Mouse (Mus musculus): Measurements from ENCODE around the gene Uba1. TPM values are rescaled to one million over a fixed set of nuclear protein-coding genes. Genes with fewer than 3 reads are reported as not detected.

Uba1 gene
- polyA plus RNA-seq, 1 experiment from 2014 or later = 202 TPM

DNA sequence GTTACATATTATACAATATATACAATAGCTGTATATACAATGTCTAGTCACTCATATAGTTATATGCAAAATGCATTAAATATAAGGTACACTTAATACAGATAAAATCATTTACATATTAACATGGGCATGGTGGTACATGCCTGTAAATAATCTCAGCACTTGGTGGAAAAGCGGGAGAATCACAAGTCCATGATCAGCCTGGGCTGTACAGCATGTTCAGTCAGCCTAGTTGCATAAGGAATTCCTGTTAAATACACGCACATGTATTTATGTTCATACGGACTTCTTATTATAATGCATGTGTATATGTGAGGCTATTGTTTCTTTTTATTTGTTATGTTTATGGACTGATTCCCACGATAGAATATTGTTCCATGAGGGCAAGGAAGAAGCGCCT, 533 bp upstream of the Uba1 start:
- no peak for TF ChIP-seq CTCF (IDR thresholded peaks at IDR 0.05; ENCODE audit: low read depth)
- Histone ChIP-seq H3K27me3 (ENCODE audit: insufficient read depth, low read length) (no peaks in the 10 kb centered on the region), H3K27ac (ENCODE audit: low read depth) (no peak overlapping the region), H3K9ac (no peak overlapping the region), H3K4me3 (ENCODE audit: low read depth, low read length) (peak overlapping the region; percentile 49), H3K36me3 (ENCODE audit: insufficient read depth) (no peaks in the 10 kb centered on the region), H3K4me2 (peak overlapping the region; percentile 72), H3K4me1 (ENCODE audit: insufficient read depth) (no peaks in the 10 kb centered on the region), H3K9me3 (ENCODE audit: low read depth, low read length) (no peaks in the 10 kb centered on the region)
- 20% methylated on average over 5 of the region's 5 CpGs for WGBS
- ATAC-seq (ENCODE audit: insufficient read depth) (no peak), DNase-seq (peak; percentile 4)

DNA sequence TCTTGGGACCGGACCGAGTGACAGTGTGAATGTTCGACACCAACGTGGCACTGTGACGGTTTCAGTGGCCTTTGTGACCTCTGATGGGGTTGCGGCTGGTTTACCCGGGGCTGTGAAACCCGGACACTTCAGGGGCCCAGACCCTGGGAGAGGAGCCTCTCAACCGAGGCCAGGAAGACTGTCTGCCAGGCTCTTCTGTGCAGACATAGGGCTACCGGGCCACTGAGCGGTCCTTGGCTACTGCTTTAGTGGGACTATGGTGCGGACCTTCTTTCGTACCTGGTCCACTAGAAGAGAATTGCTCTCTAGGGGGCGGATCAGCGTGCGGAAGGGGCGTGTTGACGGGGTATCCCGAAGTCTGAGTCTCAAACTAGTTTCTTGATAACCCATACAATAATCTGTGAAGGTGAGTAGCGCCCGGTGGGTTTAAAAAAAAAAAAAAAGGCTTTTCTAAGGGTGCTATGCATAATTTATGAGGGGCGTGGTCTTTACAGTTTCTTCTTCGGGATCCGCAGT, 823 bp downstream of the Uba1 start:
- H3K27ac ChIP-seq (ENCODE audit: low read depth) = peak overlapping the region; percentile 76; the same call in 1 of the 2 replicates
- H3K27me3 ChIP-seq (ENCODE audit: insufficient read depth, low read length) = no peaks in the 10 kb centered on the region
- no peak for TF ChIP-seq CTCF (IDR thresholded peaks at IDR 0.05; ENCODE audit: low read depth)
- H3K9ac ChIP-seq = peak overlapping the region; percentile 57
- no peaks in the 10 kb centered on the region for H3K9me3 ChIP-seq (ENCODE audit: low read depth, low read length)
- ATAC-seq (ENCODE audit: insufficient read depth) = peak; percentile 13; the same call in 1 of the 2 replicates
- H3K4me1 ChIP-seq (ENCODE audit: insufficient read depth) = no peaks in the 10 kb centered on the region
- peak; percentile 20 for DNase-seq
- peak overlapping the region; percentile 49 for H3K4me3 ChIP-seq (ENCODE audit: low read depth, low read length)
- 17% methylated on average over 24 of the region's 24 CpGs for WGBS
- peak overlapping the region; percentile 72 for H3K4me2 ChIP-seq
- H3K36me3 ChIP-seq (ENCODE audit: insufficient read depth) = no peaks in the 10 kb centered on the region

DNA sequence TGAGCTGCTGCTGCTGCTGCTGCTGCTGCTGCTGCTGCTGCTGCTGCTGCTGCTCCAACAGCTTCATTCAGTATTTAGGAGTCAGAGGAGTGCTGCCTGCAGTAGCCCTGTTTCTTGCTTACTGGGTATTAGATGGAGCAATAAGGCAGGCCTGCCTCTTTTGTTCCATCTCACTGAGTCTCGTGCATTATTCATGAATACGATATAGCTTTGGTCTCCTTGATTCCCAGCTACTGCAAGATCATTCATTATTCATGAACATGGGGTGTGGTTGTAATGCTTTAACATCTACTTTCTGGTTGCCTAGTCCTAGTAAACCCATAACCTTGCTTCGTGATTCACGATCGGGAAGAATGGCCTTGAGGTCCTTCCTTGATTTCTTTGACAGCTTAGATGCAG, 4.2 kb downstream of the Uba1 start:
- no peak for ATAC-seq (ENCODE audit: insufficient read depth)
- H3K4me3 ChIP-seq (ENCODE audit: low read depth, low read length) = peak overlapping the region; percentile 61
- WGBS = 16% methylated on average over 5 of the region's 5 CpGs

DNA sequence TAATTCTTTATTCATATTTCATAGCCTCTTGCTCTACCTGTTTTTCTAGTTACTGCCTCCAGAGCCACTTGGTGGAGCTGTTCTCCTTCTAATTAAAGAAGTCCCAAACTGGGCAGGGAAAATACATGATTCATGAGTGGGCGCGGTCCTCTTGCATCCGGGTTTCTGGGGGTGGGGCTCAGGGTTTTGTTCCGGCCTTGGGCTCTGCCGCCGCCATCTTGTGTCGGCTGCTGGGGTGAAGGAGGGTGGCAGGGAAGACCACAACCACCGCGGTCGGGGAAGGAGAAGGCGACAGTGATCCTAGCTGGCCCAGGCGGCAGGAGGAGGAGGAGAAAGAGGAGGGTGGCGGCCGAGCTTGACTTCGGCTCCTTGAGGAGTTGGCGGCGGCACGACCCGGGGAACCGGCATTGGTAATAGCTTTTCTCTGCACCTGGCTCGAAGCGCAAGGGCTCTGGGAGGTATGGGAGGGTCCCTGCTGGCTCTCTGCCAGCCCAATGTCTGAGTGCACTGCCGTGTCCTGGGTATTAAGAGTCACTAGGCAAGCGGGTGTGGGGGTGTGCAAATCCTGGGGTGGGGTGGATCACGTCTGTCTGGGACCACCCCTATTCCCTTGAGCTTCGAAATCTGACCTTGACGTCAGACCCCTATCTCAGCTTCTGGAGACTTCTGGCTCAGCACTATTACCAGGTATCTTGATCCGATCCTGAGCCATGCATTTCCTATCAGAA, 4.8 kb downstream of the Uba1 start:
- 8% methylated on average over 27 of the region's 28 CpGs for WGBS
- peak; percentile 60 for TF ChIP-seq CTCF (IDR thresholded peaks at IDR 0.05; ENCODE audit: low read depth)
- DNase-seq = peak; percentile 94

More for the DNA sequence above, 4.2 kb downstream of the Uba1 start:
- Histone ChIP-seq H3K27me3 (ENCODE audit: insufficient read depth, low read length) (no peaks in the 10 kb centered on the region), H3K27ac (ENCODE audit: low read depth) (no peak overlapping the region), H3K9me3 (ENCODE audit: low read depth, low read length) (no peaks in the 10 kb centered on the region), H3K36me3 (ENCODE audit: insufficient read depth) (peaks cover 13% of the 10 kb centered on the region; the same call in 1 of the 2 replicates), H3K9ac (no peak overlapping the region), H3K4me1 (ENCODE audit: insufficient read depth) (no peaks in the 10 kb centered on the region), H3K4me2 (no peak overlapping the region)
- no peak for TF ChIP-seq CTCF (IDR thresholded peaks at IDR 0.05; ENCODE audit: low read depth)
- DNase-seq = no peak

DNA sequence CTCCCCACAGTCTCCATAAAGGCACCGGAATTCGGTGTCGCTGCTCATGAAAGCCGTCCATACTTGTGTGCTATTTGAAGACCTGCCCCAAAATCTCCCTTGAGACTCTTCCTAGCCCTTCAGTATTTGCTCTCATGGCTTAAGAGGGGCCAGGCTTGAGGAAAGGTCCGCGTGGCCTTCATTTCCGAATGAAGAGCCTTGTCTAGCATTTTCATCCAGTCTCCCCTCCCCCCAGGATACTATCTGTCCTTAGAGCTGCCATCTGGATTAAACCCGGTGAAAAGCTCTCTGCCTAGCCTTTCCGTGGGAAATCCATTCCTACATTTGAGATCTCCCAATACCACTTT, 5.3 kb downstream of the Uba1 start:
- Histone ChIP-seq H3K9me3 (ENCODE audit: low read depth, low read length) (no peaks in the 10 kb centered on the region), H3K36me3 (ENCODE audit: insufficient read depth) (peaks cover 24% of the 10 kb centered on the region), H3K27me3 (ENCODE audit: insufficient read depth, low read length) (no peaks in the 10 kb centered on the region), H3K9ac (peak overlapping the region; percentile 78), H3K4me1 (ENCODE audit: insufficient read depth) (no peaks in the 10 kb centered on the region), H3K4me3 (ENCODE audit: low read depth, low read length) (peak overlapping the region; percentile 61), H3K4me2 (peak overlapping the region; percentile 66), H3K27ac (ENCODE audit: low read depth) (0 out of 2 replicates have a peak overlapping the region, but pooled peaks have one; percentile 72)
- peak; percentile 28 for DNase-seq
- ATAC-seq (ENCODE audit: insufficient read depth) = no peak
- TF ChIP-seq CTCF (IDR thresholded peaks at IDR 0.05; ENCODE audit: low read depth) = no peak
- 11% methylated on average over 9 of the region's 9 CpGs for WGBS

More for the DNA sequence above, 4.8 kb downstream of the Uba1 start:
- peak overlapping the region; percentile 78 for H3K9ac ChIP-seq
- H3K27me3 ChIP-seq (ENCODE audit: insufficient read depth, low read length) = no peaks in the 10 kb centered on the region
- H3K4me2 ChIP-seq = peak overlapping the region; percentile 66
- ATAC-seq (ENCODE audit: insufficient read depth) = peak; percentile 85
- peak overlapping the region; percentile 72 for H3K27ac ChIP-seq (ENCODE audit: low read depth)
- H3K4me3 ChIP-seq (ENCODE audit: low read depth, low read length) = peak overlapping the region; percentile 61
- H3K4me1 ChIP-seq (ENCODE audit: insufficient read depth) = no peaks in the 10 kb centered on the region
- no peaks in the 10 kb centered on the region for H3K9me3 ChIP-seq (ENCODE audit: low read depth, low read length)
- H3K36me3 ChIP-seq (ENCODE audit: insufficient read depth) = peaks cover 19% of the 10 kb centered on the region

DNA sequence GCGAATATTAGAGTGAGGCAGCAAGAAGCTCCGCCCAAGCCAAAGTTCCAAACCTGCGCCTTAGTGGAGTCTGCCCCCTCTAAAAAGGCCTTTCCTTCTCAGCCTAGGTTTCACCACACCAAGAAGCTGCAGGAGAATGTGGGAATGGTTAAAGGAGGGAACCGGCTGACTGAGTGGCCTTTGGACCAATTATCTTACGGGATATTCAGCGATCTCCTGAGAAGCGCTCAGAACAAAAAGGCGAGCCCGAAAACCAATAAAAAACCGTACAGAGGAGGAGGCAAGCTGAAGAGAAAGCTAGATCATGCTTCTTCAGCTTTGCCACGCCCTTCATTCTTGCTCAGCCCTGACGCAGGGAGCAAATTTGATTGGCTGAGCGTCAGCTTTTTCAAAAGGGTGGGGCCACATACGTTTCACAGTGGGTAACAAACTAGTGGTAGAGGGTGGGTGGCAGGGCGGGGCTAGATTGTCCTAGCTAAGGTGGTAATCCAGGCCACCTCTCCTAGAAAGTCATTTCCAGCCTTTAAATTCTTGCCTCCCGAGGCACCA, 29.5 kb downstream of the Uba1 start, which contains the start of gene Cdk16:
TSS of gene Cdk16 (plus strand) at position 436 of the 549 bp plus-strand sequence.
- 8% methylated on average over 16 of the region's 16 CpGs for WGBS
- peaks cover 10% of the 10 kb centered on the region; the same call in 1 of the 2 replicates for H3K36me3 ChIP-seq (ENCODE audit: insufficient read depth)
- H3K4me2 ChIP-seq = peak within 1 kb of the TSS; percentile 72
- H3K9ac ChIP-seq = peak within 1 kb of the TSS; percentile 90
- DNase-seq = peak; percentile 95
- peak within 1 kb of the TSS; percentile 65 for H3K4me3 ChIP-seq (ENCODE audit: low read depth, low read length)
- no peaks in the 10 kb centered on the region for H3K9me3 ChIP-seq (ENCODE audit: low read depth, low read length)
- no peaks in the 10 kb centered on the region for H3K27me3 ChIP-seq (ENCODE audit: insufficient read depth, low read length)
- TF ChIP-seq CTCF (IDR thresholded peaks at IDR 0.05; ENCODE audit: low read depth) = no peak
- peak within 1 kb of the TSS; percentile 96 for H3K27ac ChIP-seq (ENCODE audit: low read depth)
- no peaks in the 10 kb centered on the region for H3K4me1 ChIP-seq (ENCODE audit: insufficient read depth)
- ATAC-seq (ENCODE audit: insufficient read depth) = peak; percentile 92

DNA sequence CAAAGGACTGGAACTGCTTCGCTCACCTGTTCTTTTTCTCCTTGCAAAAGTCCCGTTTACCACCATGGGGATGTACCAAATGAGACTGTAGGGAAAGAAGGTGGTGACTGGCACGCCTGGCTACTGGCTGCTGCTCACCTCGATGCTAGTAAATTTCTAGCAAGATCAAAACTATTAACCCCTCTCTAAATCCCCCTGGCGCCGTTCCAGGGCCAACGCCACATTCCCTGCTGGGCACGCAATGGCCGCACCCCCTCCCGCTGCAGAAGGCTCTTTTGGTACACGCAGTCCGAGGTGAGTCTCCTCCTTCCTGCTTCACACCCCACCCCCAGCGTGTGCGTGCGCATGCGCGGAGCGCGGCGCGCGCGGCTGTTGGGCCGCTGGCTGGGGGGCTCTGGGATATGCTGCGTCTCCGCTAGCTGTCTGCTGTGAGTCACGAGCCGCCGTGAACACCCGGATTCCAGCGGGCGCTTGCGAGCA, 30.0 kb downstream of the Uba1 start:
- peak overlapping the region; percentile 72 for H3K4me2 ChIP-seq
- H3K27me3 ChIP-seq (ENCODE audit: insufficient read depth, low read length) = no peaks in the 10 kb centered on the region
- DNase-seq = peak; percentile 88
- peak overlapping the region; percentile 96 for H3K27ac ChIP-seq (ENCODE audit: low read depth)
- ATAC-seq (ENCODE audit: insufficient read depth) = peak; percentile 87
- no peaks in the 10 kb centered on the region for H3K4me1 ChIP-seq (ENCODE audit: insufficient read depth)
- H3K36me3 ChIP-seq (ENCODE audit: insufficient read depth) = peaks cover 5% of the 10 kb centered on the region; the same call in 1 of the 2 replicates
- H3K9me3 ChIP-seq (ENCODE audit: low read depth, low read length) = no peaks in the 10 kb centered on the region
- 9% methylated on average over 30 of the region's 33 CpGs for WGBS
- peak overlapping the region; percentile 65 for H3K4me3 ChIP-seq (ENCODE audit: low read depth, low read length)
- TF ChIP-seq CTCF (IDR thresholded peaks at IDR 0.05; ENCODE audit: low read depth) = no peak
- peak overlapping the region; percentile 90 for H3K9ac ChIP-seq

Data from lung, embryonic 14.5 days (tissue).